Mouse (Mus musculus) naive thymus-derived CD4-positive, alpha-beta T cell, adult 2 months (primary cell): ENCODE data around the gene Dcx.

Experiments
- DNase-seq: peaks from one replicate; pipeline ENCODE4 v3.0.0-alpha.2; 2011; ENCODE audit warnings: low read depth

Dcx gene

DNA sequence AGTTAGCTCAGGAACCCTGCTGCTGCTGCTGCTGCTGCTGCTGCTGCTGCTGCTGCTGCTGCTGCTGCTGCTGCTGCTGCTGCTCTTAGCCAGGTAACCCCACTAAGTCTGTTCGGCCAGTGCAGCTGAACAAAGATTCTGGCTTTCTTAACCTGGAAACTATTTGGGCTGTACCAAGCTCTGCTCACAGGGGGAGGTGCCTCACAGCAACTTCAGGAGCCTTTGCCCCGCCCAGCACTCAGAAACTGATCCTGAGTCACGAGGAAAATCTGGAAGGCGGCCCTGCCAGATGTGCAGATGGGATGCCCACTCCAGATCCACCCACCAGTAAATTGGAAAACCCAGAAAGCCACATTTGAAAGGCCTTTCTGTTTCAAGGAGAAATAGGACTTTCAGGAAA lies 105.9 kb downstream of the Dcx start, which contains the start of gene Capn6:
Capn6 (minus strand) TSS at position 203 of the 400 bp plus-strand sequence.
- no peak for DNase-seq

DNA sequence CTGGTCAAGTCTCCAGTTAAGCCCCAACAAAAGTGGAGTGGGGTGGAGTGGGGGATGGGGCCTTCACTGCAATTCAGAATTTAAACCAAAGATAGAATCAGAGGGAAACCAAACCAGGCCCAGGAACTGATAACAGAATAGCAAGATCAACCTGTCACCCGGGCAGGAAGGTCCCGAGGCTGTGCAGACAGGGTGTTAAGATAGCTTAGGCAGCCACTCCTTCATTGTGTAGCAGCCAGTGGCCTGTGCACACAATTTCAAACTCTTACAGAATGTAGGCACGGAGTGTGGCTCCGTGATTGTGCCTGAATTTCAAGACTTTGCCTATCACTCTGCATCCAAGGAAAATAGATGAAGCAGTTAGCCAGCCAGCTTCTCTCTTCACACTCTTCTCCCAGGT lies 106.6 kb downstream of the Dcx start:
- DNase-seq: no peak

- no peak for DNase-seq
These were observed 114.2 kb downstream of the Dcx start for GRCm38 (mm10) chrX:143818961-143819360.

GRCm38 (mm10) chrX:143815948-143816347 lies 117.2 kb downstream of the Dcx start:
- no peak for DNase-seq
